Comparison of ENCODE assay signal across 8 mouse cellular contexts in genomic region chr6:58603485-58604090, GRCm38 (mm10). TPM values are rescaled to one million over a fixed set of nuclear protein-coding genes. Genes with fewer than 3 reads are reported as not detected.
DNase-seq lines count a peak whose midpoint lies in the region; ATAC-seq and TF ChIP-seq lines count a peak whose summit lies in the region.
"Not testable (repeated sequence)": the region's sequence is repeated elsewhere in the genome, so short reads cannot be mapped to it uniquely, and the experiment has no call there.

No protein-coding gene starts in this region.

- H3K27me3 ChIP-seq in G1E (ENCODE audit: insufficient read depth, low read length); forebrain, embryonic 14.5 days (replicated peaks; ENCODE audit: control insufficient read depth, insufficient read depth, low read length); hindbrain, embryonic 12.5 days; kidney, postnatal 0 days (ENCODE audit: insufficient read depth, low read length); liver, embryonic 12.5 days (replicated peaks); midbrain, embryonic 13.5 days: not testable (repeated sequence)

- WGBS in forebrain, embryonic 14.5 days, result 75% methylated on average over 3 of the region's 3 CpGs
- WGBS in hindbrain, embryonic 12.5 days, result 80% methylated on average over 3 of the region's 3 CpGs
- WGBS in kidney, postnatal 0 days, result 73% methylated on average over 3 of the region's 3 CpGs
- 51% methylated on average over 3 of the region's 3 CpGs for WGBS in liver, embryonic 12.5 days (ENCODE audit: insufficient replicate concordance)
- 81% methylated on average over 3 of the region's 3 CpGs for WGBS in midbrain, embryonic 13.5 days

- H3K36me3 ChIP-seq in G1E (replicated peaks); forebrain, embryonic 14.5 days (ENCODE audit: control insufficient read depth, insufficient read depth, low read length); hindbrain, embryonic 12.5 days; kidney, postnatal 0 days (ENCODE audit: insufficient read depth, low read length); liver, embryonic 12.5 days; midbrain, embryonic 13.5 days: not testable (repeated sequence)

- not testable (repeated sequence) for H3K9me3 ChIP-seq in G1E (replicated peaks); forebrain, embryonic 14.5 days (replicated peaks; ENCODE audit: control insufficient read depth, low read length); hindbrain, embryonic 12.5 days (replicated peaks); kidney, postnatal 0 days (replicated peaks; ENCODE audit: low read length); liver, embryonic 12.5 days (replicated peaks); midbrain, embryonic 13.5 days

- not testable (repeated sequence) for H3K9ac ChIP-seq in forebrain, embryonic 14.5 days (ENCODE audit: low read length); hindbrain, embryonic 12.5 days; kidney, postnatal 0 days (ENCODE audit: low read depth, low read length); liver, embryonic 12.5 days; midbrain, embryonic 13.5 days (replicated peaks)

- not testable (repeated sequence) for H3K27ac ChIP-seq in forebrain, embryonic 14.5 days (ENCODE audit: low read depth, low read length); hindbrain, embryonic 12.5 days; kidney, postnatal 0 days; liver, embryonic 12.5 days; midbrain, embryonic 13.5 days

- not testable (repeated sequence) for H3K4me3 ChIP-seq in G1E (ENCODE audit: low read depth, low read length); forebrain, embryonic 14.5 days (ENCODE audit: low read depth, low read length); hindbrain, embryonic 12.5 days; kidney, postnatal 0 days (replicated peaks; ENCODE audit: low read depth, low read length); liver, embryonic 12.5 days; midbrain, embryonic 13.5 days (replicated peaks)

- ATAC-seq in G1E (ENCODE audit: extremely low read depth, insufficient number of reproducible peaks, low FRiP score, poor library complexity, severe bottlenecking), result peak; percentile 12; the same call in 1 of the 2 replicates
- ATAC-seq in forebrain, embryonic 14.5 days, result peak; percentile 74
- ATAC-seq in hindbrain, embryonic 12.5 days (ENCODE audit: low FRiP score), result peak; percentile 70
- ATAC-seq in kidney, postnatal 0 days (replicated peaks; ENCODE audit: low FRiP score, low read depth), result peak; percentile 50
- peak; percentile 66 for ATAC-seq in liver, embryonic 12.5 days
- peak; percentile 78 for ATAC-seq in midbrain, embryonic 13.5 days

- not testable (repeated sequence) for DNase-seq in G1E (ENCODE audit: low spot score)
- DNase-seq in cerebellum, adult 8-10 months, result peak; percentile 21
- DNase-seq in forebrain, embryonic 14.5 days (ENCODE audit: low spot score), result peak; percentile 66
- DNase-seq in kidney, postnatal 0 days (ENCODE audit: low spot score), result peak; percentile 48
- peak; percentile 6 for DNase-seq in right cerebral cortex, postnatal 4 days

- not testable (repeated sequence) for H3K4me2 ChIP-seq in forebrain, embryonic 14.5 days (ENCODE audit: low read length); hindbrain, embryonic 12.5 days (replicated peaks); kidney, postnatal 0 days (ENCODE audit: low read length); liver, embryonic 12.5 days; midbrain, embryonic 13.5 days (replicated peaks)

- H3K4me1 ChIP-seq in G1E (ENCODE audit: insufficient read depth, low read depth, low read length); forebrain, embryonic 14.5 days (ENCODE audit: control insufficient read depth, insufficient read depth, low read length); hindbrain, embryonic 12.5 days; kidney, postnatal 0 days (replicated peaks; ENCODE audit: insufficient read depth, low read length); liver, embryonic 12.5 days; midbrain, embryonic 13.5 days (replicated peaks): not testable (repeated sequence)

- TF ChIP-seq CTCF in G1E (IDR thresholded peaks at IDR 0.05; ENCODE audit: low read depth, low read length), result not testable (repeated sequence)
- TF ChIP-seq CTCF in kidney, postnatal 0 days (IDR thresholded peaks at IDR 0.05; ENCODE audit: low read depth), result peak; percentile 66

RNA-seq across cellular contexts. Expression of gene Abcg2, which starts 19.3 kb away (rescaled TPM):
- total RNA-seq in G1E (2014; fragmentation: Nextera tagmentation) (218 and 223 TPM in 2 replicates), G1E (2017) (199 and 254 TPM in 2 replicates)
- polyA plus RNA-seq in G1E (2012), result 12.3 and 26.6 TPM in 2 replicates
- polyA plus RNA-seq in forebrain, embryonic 14.5 days (2014; fragmentation: Nextera tagmentation; extraction: Ambion mirVana), result 35.6 and 38.7 TPM in 2 replicates
- polyA plus RNA-seq in hindbrain, embryonic 12.5 days (2016; fragmentation: Nextera tagmentation; extraction: Ambion mirVana), result 41.8 and 42.5 TPM in 2 replicates
- 136 and 154 TPM in 2 replicates for polyA plus RNA-seq in kidney, postnatal 0 days (2015; fragmentation: Nextera tagmentation; extraction: Ambion mirVana)
- polyA plus RNA-seq in liver, embryonic 12.5 days (2016; fragmentation: Nextera tagmentation; extraction: Ambion mirVana), result 206 and 209 TPM in 2 replicates
- 33.0 and 39.1 TPM in 2 replicates for polyA plus RNA-seq in midbrain, embryonic 13.5 days (2015; fragmentation: Nextera tagmentation; extraction: Ambion mirVana)

Comparison
In these comparisons a context has a peak if more than half of its experiments do, and no peak if none do; other contexts are left out.
1. ATAC-seq: peak in every context shown above with its lines; median percentile 78 in midbrain, embryonic 13.5 days; 74 in forebrain, embryonic 14.5 days; 70 in hindbrain, embryonic 12.5 days; 66 in liver, embryonic 12.5 days; 50 in kidney, postnatal 0 days; 12 in G1E.